Mouse (Mus musculus): ENCODE data around the gene Tmem63b. TPM values are rescaled to one million over a fixed set of nuclear protein-coding genes. Genes with fewer than 3 reads are reported as not detected.

The Tmem63b gene
- polyA plus RNA-seq, 1 experiment from 2014 or later = 109 TPM

DNA sequence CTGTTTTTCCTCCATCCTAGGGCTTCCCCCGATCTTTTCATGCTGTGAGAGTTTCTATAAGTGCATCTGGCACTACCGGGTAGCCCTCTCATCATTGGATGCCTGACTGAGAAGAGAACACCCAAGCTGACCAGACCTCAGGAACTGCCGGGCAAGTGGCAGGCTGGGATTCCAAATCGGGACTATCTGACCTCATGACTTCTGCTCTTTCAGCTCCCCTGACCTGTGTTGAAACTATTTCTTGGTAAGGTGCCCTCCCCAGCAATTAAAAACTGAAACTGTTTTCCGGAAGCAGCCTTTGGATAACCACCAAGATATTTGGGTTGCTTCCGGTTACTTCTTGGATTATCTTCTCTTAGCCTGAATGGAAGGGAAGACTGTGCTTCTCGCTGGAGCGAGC is 21.5 kb upstream of the Tmem63b start:
- in situ Hi-C loops (cut with MboI; ENCODE audit: low pct_unique_long_range_greater_than_20kb) = no loop called here
- DNase-seq (ENCODE audit: low read depth, low spot score) (no peak), ATAC-seq (no peak)
- no peaks in the 10 kb centered on the region for H3K27me3 ChIP-seq
- ChIA-PET CTCF (no interaction called here), POLR2A (no interaction called here)
- TF ChIP-seq CTCF (IDR thresholded peaks at IDR 0.05) = no peak

DNA sequence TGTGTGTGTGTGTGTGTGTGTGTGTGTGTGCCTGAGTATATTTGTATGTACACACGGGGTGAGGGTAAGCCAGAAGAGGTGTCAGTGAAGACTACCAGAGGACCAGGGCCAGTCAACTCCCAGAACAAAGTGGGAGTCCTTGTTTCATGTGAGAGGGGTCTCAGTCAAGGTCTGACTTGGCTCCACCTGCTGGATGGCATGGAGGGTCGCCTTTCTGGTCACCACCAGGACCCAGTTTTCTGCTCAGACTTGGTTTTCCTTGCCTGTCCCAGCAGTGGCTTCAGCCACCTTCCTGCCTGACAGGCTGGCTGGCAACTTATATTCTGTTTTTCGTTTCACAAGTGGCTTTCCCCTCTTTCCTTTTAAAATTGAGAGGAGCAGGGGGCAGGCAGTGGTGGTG is 20.7 kb upstream of the Tmem63b start:
- H3K27me3 ChIP-seq = no peaks in the 10 kb centered on the region
- POLR2A ChIA-PET = no interaction called here
- CTCF ChIA-PET = no interaction called here
- ATAC-seq (no peak), DNase-seq (ENCODE audit: low read depth, low spot score) (no peak)
- in situ Hi-C loops (cut with MboI; ENCODE audit: low pct_unique_long_range_greater_than_20kb) = no loop called here
- no peak for TF ChIP-seq CTCF (IDR thresholded peaks at IDR 0.05)

DNA sequence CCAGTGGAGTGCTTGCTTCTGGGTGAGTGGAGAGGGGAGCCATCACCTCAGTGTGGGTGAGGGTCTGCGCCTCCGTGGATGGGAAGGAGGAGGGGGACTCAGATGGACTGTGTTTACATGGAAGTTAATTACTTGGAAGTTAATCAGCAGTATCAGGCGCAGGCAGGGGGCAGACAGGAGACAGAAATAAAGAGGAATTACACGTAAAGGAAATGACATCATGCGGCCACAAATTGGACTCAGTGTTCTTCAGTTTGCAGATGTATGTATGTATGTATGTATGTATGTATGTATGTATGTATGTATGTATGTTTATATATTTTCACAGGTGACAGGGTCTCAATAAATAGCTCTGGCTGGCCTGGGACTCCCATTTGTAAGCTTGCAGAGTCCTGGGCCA is 20.1 kb upstream of the Tmem63b start:
- no peaks in the 10 kb centered on the region for H3K27me3 ChIP-seq
- ATAC-seq = no peak
- in situ Hi-C loops (cut with MboI; ENCODE audit: low pct_unique_long_range_greater_than_20kb) = no loop called here
- CTCF ChIA-PET = no interaction called here
- POLR2A ChIA-PET = no interaction called here
- no peak for TF ChIP-seq CTCF (IDR thresholded peaks at IDR 0.05)
- DNase-seq (ENCODE audit: low read depth, low spot score) = no peak

DNA sequence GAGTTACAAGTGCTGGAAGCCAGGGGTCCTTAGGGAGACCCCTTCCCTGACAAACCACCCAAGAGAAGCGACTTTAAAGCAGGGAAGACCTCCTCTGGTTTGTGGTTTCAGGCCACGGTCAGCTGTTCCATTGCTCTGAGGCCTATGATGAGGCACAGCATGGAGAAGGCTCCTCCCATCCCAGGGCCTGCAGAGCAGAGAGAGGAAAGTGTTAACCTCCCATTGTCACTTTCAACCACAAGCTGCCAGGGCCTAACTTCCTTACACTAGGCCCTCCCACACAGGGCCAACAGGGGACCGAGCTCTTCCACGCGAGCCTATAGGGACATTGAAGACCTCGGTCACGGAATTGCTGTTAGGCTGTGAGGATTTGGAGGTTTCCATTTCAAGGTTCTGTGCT is 16.5 kb upstream of the Tmem63b start:
- no peak for DNase-seq (ENCODE audit: low read depth, low spot score)
- no peak for TF ChIP-seq CTCF (IDR thresholded peaks at IDR 0.05)
- ChIA-PET POLR2A (interaction anchor here (0.6 kb wide), 1 partner anchor 12 kb away, joined by 3 read pairs; no protein-coding TSS in a partner anchor), CTCF (interaction anchor here (0.9 kb wide), 1 partner anchor 15 kb away, joined by 4 read pairs; no protein-coding TSS in a partner anchor)
- H3K27me3 ChIP-seq = no peaks in the 10 kb centered on the region
- in situ Hi-C loops (cut with MboI; ENCODE audit: low pct_unique_long_range_greater_than_20kb) = no loop called here
- no peak for ATAC-seq

DNA sequence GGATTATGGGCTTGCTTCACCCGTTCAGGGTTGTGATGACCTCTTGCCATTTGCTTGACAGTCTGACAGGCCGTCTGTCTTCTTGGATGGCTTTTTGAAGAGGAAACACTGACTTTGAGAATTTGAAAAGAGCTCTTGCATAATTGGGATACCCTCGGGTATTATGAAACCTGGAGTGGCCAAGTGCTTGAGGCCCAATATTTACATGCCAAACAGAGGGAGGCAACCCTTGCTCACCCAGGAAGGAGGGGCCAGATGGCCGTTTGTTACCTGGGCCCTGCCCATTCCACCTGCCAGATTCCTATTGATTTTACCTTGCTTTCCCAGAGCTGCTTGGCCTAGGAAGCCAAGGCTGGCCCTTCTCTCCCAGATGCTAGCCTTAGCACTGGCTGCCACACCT is 15.5 kb upstream of the Tmem63b start:
- CTCF ChIA-PET = no interaction called here
- no peaks in the 10 kb centered on the region for H3K27me3 ChIP-seq

DNA sequence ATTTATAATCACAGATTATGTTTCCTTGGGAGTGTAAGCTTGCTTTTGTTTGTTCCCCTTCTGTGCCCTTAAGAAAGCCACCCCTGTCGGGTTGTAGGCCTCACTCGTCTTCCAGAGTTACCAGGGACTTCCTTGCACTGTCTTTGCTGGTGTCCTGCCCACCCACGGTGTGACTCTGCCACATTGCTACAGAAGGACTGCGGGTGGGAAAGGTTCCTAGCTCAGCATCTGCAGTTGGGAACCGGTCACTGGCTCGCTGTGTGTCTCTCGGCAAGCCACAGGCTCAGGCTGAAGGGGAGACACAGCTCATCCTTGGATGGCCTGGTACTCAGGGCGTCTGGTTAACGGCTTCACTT is 14.5 kb upstream of the Tmem63b start:
- POLR2A ChIA-PET = interaction anchor here (0.6 kb wide), 2 partner anchors 9 to 14 kb away, joined by 4 read pairs; partner anchors contain the start of gene Tmem63b
- ATAC-seq (no peak), DNase-seq (ENCODE audit: low read depth, low spot score) (no peak)
- CTCF ChIA-PET = interaction anchor here (1.2 kb wide), 1 partner anchor 38 kb away, joined by 4 read pairs; no protein-coding TSS in a partner anchor
- H3K27me3 ChIP-seq = no peaks in the 10 kb centered on the region
- no peak for TF ChIP-seq CTCF (IDR thresholded peaks at IDR 0.05)
- in situ Hi-C loops (cut with MboI; ENCODE audit: low pct_unique_long_range_greater_than_20kb) = no loop called here

More for the DNA sequence above, 15.5 kb upstream of the Tmem63b start:
- no peak for DNase-seq (ENCODE audit: low read depth, low spot score)
- in situ Hi-C loops (cut with MboI; ENCODE audit: low pct_unique_long_range_greater_than_20kb) = no loop called here
- no peak for TF ChIP-seq CTCF (IDR thresholded peaks at IDR 0.05)
- ATAC-seq = no peak
- POLR2A ChIA-PET = no interaction called here

DNA sequence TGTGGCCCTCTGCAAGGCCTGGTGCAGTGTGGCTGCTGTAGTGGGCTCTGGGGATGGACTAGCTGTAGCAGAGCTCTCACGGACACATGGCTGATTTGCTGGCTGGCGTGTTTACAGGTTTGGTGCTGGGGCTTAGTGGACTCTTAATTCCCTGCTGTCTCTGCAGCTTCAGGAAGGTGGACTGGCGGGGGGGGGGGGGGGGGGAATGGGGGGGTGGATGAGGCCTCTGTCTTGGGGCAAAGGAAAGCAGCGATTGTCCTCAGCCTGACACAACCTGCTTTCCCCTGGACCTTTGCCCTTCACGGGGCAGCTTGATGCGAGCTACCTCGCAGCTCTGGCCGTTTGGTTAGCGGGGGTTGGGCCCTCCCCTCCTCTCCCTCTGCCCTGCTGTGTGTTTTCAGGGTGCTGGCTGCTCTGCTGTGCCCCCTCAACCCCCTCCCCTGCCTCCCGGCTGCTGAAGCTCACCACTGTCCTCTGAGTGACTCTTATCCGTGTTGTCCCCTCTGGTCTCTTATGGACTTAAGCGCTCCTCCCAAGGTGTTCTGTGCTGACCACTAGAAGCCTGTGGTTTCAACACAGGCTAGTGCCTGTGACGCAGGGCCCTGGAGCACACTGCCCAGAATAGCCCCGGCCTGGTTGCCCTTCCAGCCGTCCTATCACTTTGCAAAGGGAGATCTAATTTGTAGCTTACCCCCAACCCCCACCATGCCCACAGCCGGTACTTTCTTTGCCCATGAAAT is 14.0 kb upstream of the Tmem63b start:
- ChIA-PET POLR2A (interaction anchor here (0.6 kb wide), 2 partner anchors 9 to 14 kb away, joined by 4 read pairs; partner anchors contain the start of gene Tmem63b), CTCF (interaction anchor here (1.2 kb wide), 1 partner anchor 37 kb away, joined by 4 read pairs; no protein-coding TSS in a partner anchor)
- in situ Hi-C loops (cut with MboI; ENCODE audit: low pct_unique_long_range_greater_than_20kb) = no loop called here
- H3K27me3 ChIP-seq = no peaks in the 10 kb centered on the region
- no peak for TF ChIP-seq CTCF (IDR thresholded peaks at IDR 0.05)
- ATAC-seq = no peak
- no peak for DNase-seq (ENCODE audit: low read depth, low spot score)

DNA sequence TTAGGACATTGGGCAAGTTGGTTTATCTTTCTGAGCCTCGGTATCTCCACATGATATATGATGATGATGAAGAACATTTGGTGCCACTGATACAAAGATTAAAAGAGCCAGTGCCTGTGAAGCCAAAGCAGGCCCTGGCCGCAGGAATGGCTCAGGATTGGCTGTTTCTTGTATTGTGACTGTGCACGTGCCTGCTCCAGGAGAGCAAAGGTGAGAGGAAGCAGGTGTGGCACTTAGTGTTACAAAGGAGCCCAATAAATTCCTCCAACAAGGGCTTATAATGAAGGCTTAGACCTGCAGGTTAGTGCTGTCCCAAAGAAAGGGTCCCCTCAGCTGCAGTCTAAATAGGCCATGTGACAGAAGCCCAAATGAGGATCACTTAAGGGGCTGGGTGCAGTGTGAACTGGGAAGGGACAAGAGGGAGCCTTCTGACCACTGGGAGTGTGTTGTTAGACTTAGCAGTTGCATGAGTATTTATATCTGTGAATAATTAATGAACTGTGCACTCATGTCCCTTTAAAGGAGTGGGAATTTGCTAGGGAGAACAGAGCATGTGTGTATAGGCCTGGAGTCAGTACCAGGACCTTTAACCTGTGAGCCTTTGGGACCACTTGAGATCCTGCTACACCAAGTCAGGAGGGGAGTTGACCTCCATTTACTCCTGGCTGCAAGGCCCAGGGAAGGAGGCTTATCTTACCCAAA is 12.5 kb upstream of the Tmem63b start:
- ChIA-PET CTCF (no interaction called here), POLR2A (no interaction called here)
- in situ Hi-C loops (cut with MboI; ENCODE audit: low pct_unique_long_range_greater_than_20kb) = no loop called here
- H3K27me3 ChIP-seq = no peaks in the 10 kb centered on the region
- DNase-seq (ENCODE audit: low read depth, low spot score) (no peak), ATAC-seq (no peak)
- TF ChIP-seq CTCF (IDR thresholded peaks at IDR 0.05) = no peak

DNA sequence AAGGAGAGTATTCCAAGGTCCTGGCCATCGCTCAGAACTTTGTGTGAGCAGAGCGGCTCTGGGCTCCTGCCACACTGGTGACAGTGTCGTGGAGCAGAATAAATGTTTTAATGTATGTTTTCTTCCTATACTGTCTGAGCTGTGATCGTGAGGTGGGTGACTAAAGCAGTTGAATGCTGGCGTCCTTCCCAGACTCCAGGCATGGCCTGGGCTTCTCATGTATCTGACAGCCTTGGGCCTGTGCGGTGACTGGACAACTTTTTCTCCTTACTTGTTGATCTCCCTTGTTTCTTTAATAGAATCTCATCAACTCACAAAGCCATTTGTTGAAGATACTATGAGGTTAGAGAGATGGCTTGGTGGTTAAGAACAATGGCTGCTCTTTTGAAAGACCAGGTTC is 11.7 kb upstream of the Tmem63b start:
- DNase-seq (ENCODE audit: low read depth, low spot score) (no peak), ATAC-seq (no peak)
- in situ Hi-C loops (cut with MboI; ENCODE audit: low pct_unique_long_range_greater_than_20kb) = no loop called here
- no peaks in the 10 kb centered on the region for H3K27me3 ChIP-seq
- ChIA-PET CTCF (no interaction called here), POLR2A (no interaction called here)
- no peak for TF ChIP-seq CTCF (IDR thresholded peaks at IDR 0.05)

DNA sequence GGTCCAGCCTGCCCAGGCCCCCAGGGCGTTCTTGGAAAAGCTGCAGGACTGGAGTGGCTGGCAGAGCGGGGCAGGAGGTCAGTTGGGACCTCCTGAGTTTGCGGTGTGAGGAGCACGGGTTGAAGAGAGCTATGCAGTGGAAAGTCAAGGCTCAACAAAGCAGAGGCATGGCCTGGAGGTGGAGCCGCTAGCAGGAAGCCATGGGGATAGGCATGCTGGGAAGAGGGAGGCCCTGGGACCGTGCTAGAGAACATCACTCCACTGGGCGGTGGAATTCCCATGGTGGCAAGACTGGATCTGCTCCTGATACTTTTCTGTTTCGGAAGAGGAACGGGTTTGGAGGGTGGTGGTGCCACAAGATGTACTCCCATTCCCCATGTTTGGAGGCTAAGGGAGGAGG is 10.3 kb upstream of the Tmem63b start:
- CTCF ChIA-PET = interaction anchor here (1.2 to 1.4 kb wide), 2 partner anchors 21 to 27 kb away, joined by 3 to 4 read pairs; no protein-coding TSS in a partner anchor
- in situ Hi-C loops (cut with MboI; ENCODE audit: low pct_unique_long_range_greater_than_20kb) = no loop called here
- TF ChIP-seq CTCF (IDR thresholded peaks at IDR 0.05) = no peak
- POLR2A ChIA-PET = no interaction called here
- DNase-seq (ENCODE audit: low read depth, low spot score) = no peak
- ATAC-seq = no peak
- no peaks in the 10 kb centered on the region for H3K27me3 ChIP-seq
